Mouse (Mus musculus): ENCODE measurements around the gene Rtbdn. TPM values are rescaled to one million over a fixed set of nuclear protein-coding genes. Genes with fewer than 3 reads are reported as not detected.

The Rtbdn gene
- polyA plus RNA-seq, 1 experiment: 0.05 TPM

GRCm38 (mm10) chr8:84990836-84991235 is 44.0 kb downstream of the Rtbdn start:
- no peaks in the 10 kb centered on the region for H3K79me2 ChIP-seq (ENCODE audit: control insufficient read depth, insufficient read depth)
- TF ChIP-seq USF1 (IDR thresholded peaks at IDR 0.05; ENCODE audit: low read depth) (peak; percentile 47), MYOG (IDR thresholded peaks at IDR 0.05; ENCODE audit: control insufficient read depth, extremely low read depth, insufficient read length) (no peak)
- H3K79me3 ChIP-seq (ENCODE audit: low read depth): no peaks in the 10 kb centered on the region
- H3K27me3 ChIP-seq (ENCODE audit: control insufficient read depth, insufficient read depth, insufficient read length): no peaks in the 10 kb centered on the region
- H3K4me3 ChIP-seq (ENCODE audit: insufficient read depth, poor library complexity, severe bottlenecking): peak overlapping the region; percentile 35
- H3ac ChIP-seq (ENCODE audit: control insufficient read depth, insufficient read length, low read depth): peak overlapping the region; percentile 79
- H3K36me3 ChIP-seq (ENCODE audit: control insufficient read depth, insufficient read depth): no peaks in the 10 kb centered on the region

GRCm38 (mm10) chr8:84994375-84994774 is 47.6 kb downstream of the Rtbdn start:
- H3K79me2 ChIP-seq (ENCODE audit: control insufficient read depth, insufficient read depth): no peaks in the 10 kb centered on the region
- TF ChIP-seq USF1 (IDR thresholded peaks at IDR 0.05; ENCODE audit: low read depth) (no peak), MYOG (IDR thresholded peaks at IDR 0.05; ENCODE audit: control insufficient read depth, extremely low read depth, insufficient read length) (no peak), MAX (IDR thresholded peaks at IDR 0.05) (no peak), CEBPB (IDR thresholded peaks at IDR 0.05; ENCODE audit: low read depth) (no peak), FOSL1 (IDR thresholded peaks at IDR 0.05; ENCODE audit: insufficient read depth, low read length, poor library complexity, severe bottlenecking) (no peak), MYOD1 (IDR thresholded peaks at IDR 0.05; ENCODE audit: control insufficient read depth, insufficient read length, low read depth) (no peak), CTCF (IDR thresholded peaks at IDR 0.05; ENCODE audit: control insufficient read depth, insufficient read depth, insufficient read length) (no peak)
- H3K79me3 ChIP-seq (ENCODE audit: low read depth): no peaks in the 10 kb centered on the region
- H3K4me3 ChIP-seq (ENCODE audit: insufficient read depth, poor library complexity, severe bottlenecking): no peak overlapping the region
- no peak overlapping the region for H3ac ChIP-seq (ENCODE audit: control insufficient read depth, insufficient read length, low read depth)
- H3K27me3 ChIP-seq (ENCODE audit: control insufficient read depth, insufficient read depth, insufficient read length): no peaks in the 10 kb centered on the region
- H3K36me3 ChIP-seq (ENCODE audit: control insufficient read depth, insufficient read depth): no peaks in the 10 kb centered on the region

- H3K4me3 ChIP-seq (ENCODE audit: insufficient read depth, poor library complexity, severe bottlenecking): no peak overlapping the region
- no peak for TF ChIP-seq FOSL1 (IDR thresholded peaks at IDR 0.05; ENCODE audit: insufficient read depth, low read length, poor library complexity, severe bottlenecking)
- no peak for TF ChIP-seq MYOG (IDR thresholded peaks at IDR 0.05; ENCODE audit: control insufficient read depth, extremely low read depth, insufficient read length)
- no peak for TF ChIP-seq USF1 (IDR thresholded peaks at IDR 0.05; ENCODE audit: low read depth)
- TF ChIP-seq CTCF (IDR thresholded peaks at IDR 0.05; ENCODE audit: control insufficient read depth, insufficient read depth, insufficient read length): no peak
- no peak for TF ChIP-seq MAX (IDR thresholded peaks at IDR 0.05)
- peak; percentile 41 for TF ChIP-seq MYOD1 (IDR thresholded peaks at IDR 0.05; ENCODE audit: control insufficient read depth, insufficient read length, low read depth)
- no peak for TF ChIP-seq CEBPB (IDR thresholded peaks at IDR 0.05; ENCODE audit: low read depth)
- H3K36me3 ChIP-seq (ENCODE audit: control insufficient read depth, insufficient read depth): no peaks in the 10 kb centered on the region
- H3ac ChIP-seq (ENCODE audit: control insufficient read depth, insufficient read length, low read depth): no peak overlapping the region
- H3K79me3 ChIP-seq (ENCODE audit: low read depth): no peaks in the 10 kb centered on the region
- H3K27me3 ChIP-seq (ENCODE audit: control insufficient read depth, insufficient read depth, insufficient read length): no peaks in the 10 kb centered on the region
- H3K79me2 ChIP-seq (ENCODE audit: control insufficient read depth, insufficient read depth): no peaks in the 10 kb centered on the region
Observed at GRCm38 (mm10) chr8:84995680-84996079, 48.9 kb downstream of the Rtbdn start.

GRCm38 (mm10) chr8:84996978-84997377 is 50.2 kb downstream of the Rtbdn start:
- no peaks in the 10 kb centered on the region for H3K79me2 ChIP-seq (ENCODE audit: control insufficient read depth, insufficient read depth)
- H3K27me3 ChIP-seq (ENCODE audit: control insufficient read depth, insufficient read depth, insufficient read length): no peaks in the 10 kb centered on the region
- TF ChIP-seq MYOG (IDR thresholded peaks at IDR 0.05; ENCODE audit: control insufficient read depth, extremely low read depth, insufficient read length): no peak
- TF ChIP-seq MAX (IDR thresholded peaks at IDR 0.05): no peak
- no peak for TF ChIP-seq CEBPB (IDR thresholded peaks at IDR 0.05; ENCODE audit: low read depth)
- no peak for TF ChIP-seq USF1 (IDR thresholded peaks at IDR 0.05; ENCODE audit: low read depth)
- no peak for TF ChIP-seq FOSL1 (IDR thresholded peaks at IDR 0.05; ENCODE audit: insufficient read depth, low read length, poor library complexity, severe bottlenecking)
- no peak for TF ChIP-seq MYOD1 (IDR thresholded peaks at IDR 0.05; ENCODE audit: control insufficient read depth, insufficient read length, low read depth)
- no peak for TF ChIP-seq CTCF (IDR thresholded peaks at IDR 0.05; ENCODE audit: control insufficient read depth, insufficient read depth, insufficient read length)
- no peak overlapping the region for H3ac ChIP-seq (ENCODE audit: control insufficient read depth, insufficient read length, low read depth)
- H3K36me3 ChIP-seq (ENCODE audit: control insufficient read depth, insufficient read depth): no peaks in the 10 kb centered on the region
- H3K4me3 ChIP-seq (ENCODE audit: insufficient read depth, poor library complexity, severe bottlenecking): no peak overlapping the region
- H3K79me3 ChIP-seq (ENCODE audit: low read depth): no peaks in the 10 kb centered on the region

GRCm38 (mm10) chr8:84997649-84998295 is 51.0 kb downstream of the Rtbdn start:
- Histone ChIP-seq H3K36me3 (ENCODE audit: control insufficient read depth, insufficient read depth) (no peaks in the 10 kb centered on the region), H3ac (ENCODE audit: control insufficient read depth, insufficient read length, low read depth) (peak overlapping the region; percentile 47), H3K79me2 (ENCODE audit: control insufficient read depth, insufficient read depth) (no peaks in the 10 kb centered on the region), H3K27me3 (ENCODE audit: control insufficient read depth, insufficient read depth, insufficient read length) (no peaks in the 10 kb centered on the region), H3K79me3 (ENCODE audit: low read depth) (no peaks in the 10 kb centered on the region), H3K4me3 (ENCODE audit: insufficient read depth, poor library complexity, severe bottlenecking) (no peak overlapping the region)
- TF ChIP-seq CTCF (IDR thresholded peaks at IDR 0.05; ENCODE audit: control insufficient read depth, insufficient read depth, insufficient read length) (peak; percentile 96), MAX (IDR thresholded peaks at IDR 0.05) (peak; percentile 34), MYOD1 (IDR thresholded peaks at IDR 0.05; ENCODE audit: control insufficient read depth, insufficient read length, low read depth) (no peak), CEBPB (IDR thresholded peaks at IDR 0.05; ENCODE audit: low read depth) (no peak), FOSL1 (IDR thresholded peaks at IDR 0.05; ENCODE audit: insufficient read depth, low read length, poor library complexity, severe bottlenecking) (no peak), USF1 (IDR thresholded peaks at IDR 0.05; ENCODE audit: low read depth) (no peak), MYOG (IDR thresholded peaks at IDR 0.05; ENCODE audit: control insufficient read depth, extremely low read depth, insufficient read length) (no peak)

Small RNA genes within 50 kb of the gene (microRNA-seq; reads per million reads assigned to microRNA genes)
- not detected for gene Gm24197 (ENCODE audit: borderline microRNAs expressed)

Other genes starting within 250 kb of the Rtbdn start
- gene Lyl1, start 245.5 kb upstream of the Rtbdn start, polyA plus RNA-seq (2012; fragmentation: generic; extraction: Trizol): 0.04 TPM
- 2.9 TPM for gene G430095P16Rik, start 224.0 kb upstream of the Rtbdn start, polyA plus RNA-seq (2012; fragmentation: generic; extraction: Trizol)
- gene Nfix, start 146.6 kb upstream of the Rtbdn start, polyA plus RNA-seq (2012; fragmentation: generic; extraction: Trizol): 50.7 TPM
- gene Dand5, start 124.2 kb upstream of the Rtbdn start, polyA plus RNA-seq (2012; fragmentation: generic; extraction: Trizol): 2.4 TPM
- 32.5 TPM for gene Gadd45gip1, start 115.5 kb upstream of the Rtbdn start, polyA plus RNA-seq (2012; fragmentation: generic; extraction: Trizol)
- gene Rad23a, start 106.3 kb upstream of the Rtbdn start, polyA plus RNA-seq (2012; fragmentation: generic; extraction: Trizol): 68.3 TPM
- 687 TPM for gene Calr, start 100.1 kb upstream of the Rtbdn start, polyA plus RNA-seq (2012; fragmentation: generic; extraction: Trizol)
- gene Farsa, start 90.0 kb upstream of the Rtbdn start, polyA plus RNA-seq (2012; fragmentation: generic; extraction: Trizol): 104 TPM
- 8.5 TPM for gene Syce2, start 74.9 kb upstream of the Rtbdn start, polyA plus RNA-seq (2012; fragmentation: generic; extraction: Trizol)
- gene Gcdh, start 53.1 kb upstream of the Rtbdn start, polyA plus RNA-seq (2012; fragmentation: generic; extraction: Trizol): 11.4 TPM
- 0.09 TPM for gene Klf1, start 45.1 kb upstream of the Rtbdn start, polyA plus RNA-seq (2012; fragmentation: generic; extraction: Trizol)
- 9.0 TPM for gene Dnase2a, start 38.4 kb upstream of the Rtbdn start, polyA plus RNA-seq (2012; fragmentation: generic; extraction: Trizol)
- gene Mast1, start 9.6 kb upstream of the Rtbdn start, polyA plus RNA-seq (2012; fragmentation: generic; extraction: Trizol): not detected
- gene Gm49661, start 22.4 kb downstream of the Rtbdn start, polyA plus RNA-seq (2012; fragmentation: generic; extraction: Trizol): not detected
- gene Prdx2, start 22.6 kb downstream of the Rtbdn start, polyA plus RNA-seq (2012; fragmentation: generic; extraction: Trizol): 609 TPM
- gene Rnaseh2a, start 22.8 kb downstream of the Rtbdn start, polyA plus RNA-seq (2012; fragmentation: generic; extraction: Trizol): 145 TPM
- 158 TPM for gene Junb, start 31.7 kb downstream of the Rtbdn start, polyA plus RNA-seq (2012; fragmentation: generic; extraction: Trizol)
- 7.0 TPM for gene Hook2, start 43.6 kb downstream of the Rtbdn start, polyA plus RNA-seq (2012; fragmentation: generic; extraction: Trizol)
- 0.04 TPM for gene Best2, start 67.5 kb downstream of the Rtbdn start, polyA plus RNA-seq (2012; fragmentation: generic; extraction: Trizol)
- 253 TPM for gene Asna1, start 78.3 kb downstream of the Rtbdn start, polyA plus RNA-seq (2012; fragmentation: generic; extraction: Trizol)
- gene Trir, start 79.8 kb downstream of the Rtbdn start, polyA plus RNA-seq (2012; fragmentation: generic; extraction: Trizol): 321 TPM
- 52.0 TPM for gene Tnpo2, start 89.9 kb downstream of the Rtbdn start, polyA plus RNA-seq (2012; fragmentation: generic; extraction: Trizol)
- gene Fbxw9, start 113.1 kb downstream of the Rtbdn start, polyA plus RNA-seq (2012; fragmentation: generic; extraction: Trizol): 20.0 TPM
- not detected for gene Gm5741, start 121.0 kb downstream of the Rtbdn start, polyA plus RNA-seq (2012; fragmentation: generic; extraction: Trizol)
- 123 TPM for gene Dhps, start 124.8 kb downstream of the Rtbdn start, polyA plus RNA-seq (2012; fragmentation: generic; extraction: Trizol)
- 152 TPM for gene Wdr83os, start 133.7 kb downstream of the Rtbdn start, polyA plus RNA-seq (2012; fragmentation: generic; extraction: Trizol)
- 25.0 TPM for gene Wdr83, start 134.3 kb downstream of the Rtbdn start, polyA plus RNA-seq (2012; fragmentation: generic; extraction: Trizol)
- gene Man2b1, start 136.3 kb downstream of the Rtbdn start, polyA plus RNA-seq (2012; fragmentation: generic; extraction: Trizol): 9.8 TPM
- 0.07 TPM for gene Zfp791, start 176.1 kb downstream of the Rtbdn start, polyA plus RNA-seq (2012; fragmentation: generic; extraction: Trizol)
- not detected for gene Cks1brt, start 204.9 kb downstream of the Rtbdn start, polyA plus RNA-seq (2012; fragmentation: generic; extraction: Trizol)

All from C2C12 (cell line).